Mouse (Mus musculus): ENCODE data around the gene Poll.

Gene Poll

GRCm38 (mm10) chr19:45535214-45535735, 25.1 kb downstream of the Poll start:
- no peak for DNase-seq

- no peak for DNase-seq
These were observed 26.7 kb downstream of the Poll start for GRCm38 (mm10) chr19:45533617-45534016.

DNA sequence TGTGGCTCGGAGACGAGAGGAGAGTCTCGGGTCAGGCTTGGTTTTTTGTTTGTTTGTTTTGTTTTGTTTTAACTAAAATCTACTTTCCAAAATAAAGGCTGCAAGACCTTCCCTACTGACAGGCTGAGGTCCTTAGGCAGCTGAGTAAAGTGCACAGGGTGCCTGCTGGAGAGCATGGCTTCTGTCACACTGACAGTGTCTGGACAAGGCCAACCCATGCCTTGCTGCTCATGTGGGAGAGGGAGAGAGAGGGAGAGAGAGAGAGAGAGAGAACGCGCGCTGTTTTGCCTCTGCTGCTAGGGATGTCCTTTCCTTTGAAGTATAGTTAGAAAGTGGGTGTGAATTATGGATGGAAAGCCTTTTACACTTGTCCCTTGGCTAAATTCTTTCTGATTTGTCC, 28.8 kb downstream of the Poll start:
- DNase-seq = no peak

DNA sequence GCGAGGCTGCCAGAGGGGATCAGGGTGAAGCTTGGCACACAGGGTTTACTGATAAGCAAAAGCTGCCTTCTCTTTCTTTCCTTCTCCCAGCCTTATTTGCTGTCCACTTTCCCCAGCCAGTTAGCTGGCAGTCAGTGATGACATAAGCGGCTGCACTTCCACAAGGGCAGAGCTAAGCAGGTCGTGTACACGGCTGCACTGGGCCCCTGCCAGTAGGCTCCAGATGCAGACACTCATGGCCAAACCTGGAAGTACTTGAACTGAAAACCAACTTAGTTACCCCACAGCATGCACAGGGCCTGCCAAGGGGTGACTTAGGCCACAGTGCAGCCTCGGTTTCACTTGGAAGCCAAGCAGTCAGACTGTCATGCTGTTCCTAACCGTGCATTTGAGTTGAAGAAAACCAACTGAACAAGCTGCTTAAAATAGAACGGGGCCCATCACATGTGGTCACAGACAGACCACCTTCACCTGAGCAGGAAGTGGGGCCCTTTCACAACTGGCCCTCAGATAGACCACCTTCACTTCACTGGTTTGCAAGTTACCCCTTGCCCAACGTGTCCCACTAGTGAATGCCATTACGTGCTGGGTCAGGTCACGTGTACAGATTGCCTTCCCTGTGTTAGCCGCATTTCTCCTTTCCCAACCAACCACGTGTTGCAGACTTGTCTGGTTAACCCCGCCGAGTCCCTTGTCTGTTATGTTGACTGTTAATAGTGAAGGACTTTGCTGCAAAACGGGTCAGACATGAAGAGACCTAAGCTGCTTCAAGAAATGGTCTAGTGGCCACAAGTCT, 29.9 kb downstream of the Poll start:
- no peak for DNase-seq

DNA sequence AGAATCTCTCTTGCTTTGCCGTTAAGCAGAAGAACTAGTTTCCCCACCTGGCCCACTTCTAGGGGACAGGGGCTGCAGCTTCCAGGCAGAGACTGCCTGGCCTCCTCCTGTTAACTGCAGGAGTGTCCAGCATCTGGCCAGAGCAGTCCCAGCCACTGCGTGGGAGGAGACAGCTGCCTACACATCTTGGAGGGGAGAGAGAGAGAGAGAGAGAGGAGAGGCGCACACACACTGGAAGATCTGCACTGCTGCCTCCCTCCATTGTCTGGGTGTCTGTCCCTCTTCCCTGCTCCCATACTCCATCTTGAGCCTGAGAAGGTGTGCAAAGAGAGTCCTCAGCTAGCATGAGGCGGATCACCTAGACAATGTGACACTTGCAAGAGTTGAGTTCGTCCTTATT, 31.0 kb downstream of the Poll start:
- DNase-seq = no peak

DNA sequence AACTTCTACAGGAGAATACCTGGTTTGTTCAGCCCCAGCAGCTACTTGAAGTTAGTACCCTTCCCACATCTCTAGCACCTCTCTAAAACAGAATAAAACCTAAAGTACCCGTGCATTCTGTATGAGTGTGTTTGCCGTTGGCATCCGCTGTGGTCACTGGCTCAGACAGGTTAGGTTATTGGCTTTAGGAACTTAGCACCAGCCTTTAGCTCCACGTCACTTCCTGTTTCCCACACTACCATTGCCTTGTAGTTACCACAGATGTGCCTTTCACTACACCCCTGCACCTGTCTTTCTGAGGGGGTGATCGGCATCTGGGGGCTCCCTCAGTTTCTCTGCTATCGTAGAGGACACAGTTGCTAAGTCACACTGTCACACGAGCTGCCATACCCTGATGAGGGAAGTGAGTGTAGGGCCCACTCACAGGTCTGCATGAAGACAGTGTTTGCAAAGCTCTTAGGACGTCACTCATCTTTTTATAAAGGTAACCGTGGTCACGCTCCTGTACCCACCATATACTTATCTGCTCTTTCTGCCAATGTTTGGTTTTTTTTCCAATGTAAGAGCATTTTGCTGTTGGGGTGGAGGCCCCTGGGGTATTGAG, 32.3 kb downstream of the Poll start:
- no peak for DNase-seq

GRCm38 (mm10) chr19:45527382-45527781, 32.9 kb downstream of the Poll start:
- no peak for DNase-seq

GRCm38 (mm10) chr19:45516264-45516663, 44.1 kb downstream of the Poll start:
- no peak for DNase-seq

DNA sequence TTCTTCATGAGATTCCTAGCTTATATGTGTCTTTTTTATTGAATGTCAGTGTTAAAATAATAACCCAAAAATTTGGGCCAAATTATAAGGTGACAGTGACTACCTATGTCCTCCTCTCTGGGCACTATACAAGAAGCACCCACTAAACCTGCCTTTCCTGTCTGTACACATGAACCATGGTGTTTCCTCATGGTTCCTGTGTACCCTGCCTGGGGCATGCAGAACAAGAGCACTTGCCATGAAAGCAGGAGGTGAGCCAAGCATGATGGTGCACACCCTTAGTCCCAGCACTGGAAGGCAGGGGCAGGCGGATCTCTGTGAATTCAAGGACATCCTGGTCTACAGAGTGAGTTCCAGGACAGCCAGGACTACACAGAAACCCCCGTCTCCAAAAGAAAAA, 45.0 kb downstream of the Poll start:
- DNase-seq = no peak

- DNase-seq = no peak
These were observed 48.9 kb downstream of the Poll start for GRCm38 (mm10) chr19:45511406-45511805.

- DNase-seq = no peak
These were observed 49.7 kb downstream of the Poll start for GRCm38 (mm10) chr19:45510680-45511079.

- DNase-seq = no peak
These were observed 52.8 kb downstream of the Poll start for GRCm38 (mm10) chr19:45507531-45507930.

DNA sequence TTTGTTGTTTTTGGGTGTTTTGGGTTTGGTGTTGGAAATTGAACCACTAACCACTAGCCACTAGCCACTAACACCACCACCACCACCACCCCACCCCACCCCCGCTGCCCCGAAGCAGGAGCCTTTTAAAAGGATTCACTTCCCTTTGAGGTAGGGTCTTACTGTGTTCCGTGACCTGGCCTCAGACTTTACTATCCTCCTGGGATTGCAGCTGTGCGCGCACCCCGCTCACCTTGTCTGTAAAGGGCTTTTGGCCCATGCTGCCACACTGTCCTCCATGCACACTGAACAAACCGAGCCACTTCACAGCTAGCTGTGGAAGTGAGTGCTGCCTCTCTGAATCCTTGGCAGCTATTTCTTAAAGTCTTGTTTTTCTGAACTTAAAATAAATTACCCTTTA, 54.9 kb downstream of the Poll start:
- no peak for DNase-seq

Data from spleen, adult 18-20 months (tissue).